Mouse (Mus musculus) MEL (cell line): ENCODE measurements at regions not wholly inside any gene's neighbourhood (a gene's known extent, or its start where the extent isn't known, plus 50 kb on each side); places are given as distances from the start of the nearest gene placed in this dataset.

Experiments used
- DNase-seq: peaks from one replicate; pipeline ENCODE4 v3.0.0; 2011; ENCODE audit warnings: low read depth, low spot score
- H3K27ac ChIP-seq: 2 replicates; pipeline ENCODE4 v1.5.1; 2012; ENCODE audit warnings: low read depth, mild to moderate bottlenecking, control low read depth, low read length, moderate library complexity; ENCODE audit not compliant: control insufficient read depth
- H3K27me3 ChIP-seq, 2 experiments: fragments of 150-350 bp in 1 of 2; sonication (generic) in 1 of 2; 2 replicates each; pipeline ENCODE4 v1.6.1; 2012; ENCODE audit warnings: low read length in 2 of 2, mild to moderate bottlenecking in 2 of 2, improper control_type of control experiment in 1 of 2, moderate library complexity in 1 of 2; ENCODE audit not compliant: insufficient read depth in 2 of 2, control insufficient read depth in 1 of 2
- H3K36me3 ChIP-seq, 2 experiments: 2 replicates each; pipeline ENCODE4 v1.6.1; 2012 to 2014; ENCODE audit warnings: low read length in 2 of 2, improper control_type of control experiment in 1 of 2, inconsistent platforms in 1 of 2, mild to moderate bottlenecking in 1 of 2; ENCODE audit not compliant: insufficient read depth in 2 of 2, control insufficient read depth in 1 of 2
- H3K4me1 ChIP-seq, 2 experiments: fragments of 150-350 bp in 1 of 2; sonication (generic) in 1 of 2; 2 replicates each; pipeline ENCODE4 v1.6.1; 2012; ENCODE audit warnings: low read length in 2 of 2, improper control_type of control experiment in 1 of 2, mild to moderate bottlenecking in 1 of 2; ENCODE audit not compliant: insufficient read depth in 2 of 2, control insufficient read depth in 1 of 2
- H3K4me3 ChIP-seq, 2 experiments: fragments of 150-350 bp in 1 of 2; sonication (generic) in 1 of 2; 2 replicates each; pipeline ENCODE4 v1.5.1; 2012; ENCODE audit warnings: low read depth in 2 of 2, low read length in 2 of 2, mild to moderate bottlenecking in 2 of 2, moderate library complexity in 2 of 2, control low read depth in 1 of 2, improper control_type of control experiment in 1 of 2; ENCODE audit not compliant: control insufficient read depth in 1 of 2, insufficient read depth in 1 of 2
- H3K79me2 ChIP-seq: 2 replicates; pipeline ENCODE4 v1.6.1; 2012; ENCODE audit warnings: mild to moderate bottlenecking, low read length, moderate library complexity; ENCODE audit not compliant: control insufficient read depth, poor library complexity, insufficient read depth
- H3K9ac ChIP-seq: 2 replicates; pipeline ENCODE4 v1.6.1; 2012; ENCODE audit warnings: low read depth, mild to moderate bottlenecking, control low read depth, low read length, moderate library complexity; ENCODE audit not compliant: control insufficient read depth, poor library complexity, severe bottlenecking
- H3K9me3 ChIP-seq: fragments of 150-350 bp; sonication (generic); replicated peaks from 2 replicates; pipeline ENCODE4 v1.6.1; 2012; ENCODE audit warnings: mild to moderate bottlenecking, low read length, improper control_type of control experiment, moderate library complexity; ENCODE audit not compliant: insufficient read depth
- CHD1 ChIP-seq: IDR thresholded peaks from 2 replicates; pipeline ENCODE4 v1.6.1; 2012; ENCODE audit warnings: low read depth, mild to moderate bottlenecking, inconsistent platforms, low read length, improper control_type of control experiment
- CTCF ChIP-seq, 3 experiments: IDR thresholded peaks in 2 of 3; conservative IDR thresholded peaks in 1 of 3; 2 replicates each; pipeline ENCODE4 v1.5.1; 2011 to 2012; ENCODE audit warnings: low read length in 3 of 3, low read depth in 2 of 3, mild to moderate bottlenecking in 2 of 3, improper control_type of control experiment in 1 of 3, inconsistent platforms in 1 of 3, mixed read lengths in 1 of 3, moderate library complexity in 1 of 3; ENCODE audit not compliant: control insufficient read depth in 1 of 3, insufficient read depth in 1 of 3, poor library complexity in 1 of 3, severe bottlenecking in 1 of 3
- E2F4 ChIP-seq: IDR thresholded peaks from 2 replicates; pipeline ENCODE4 v1.6.1; 2011; ENCODE audit warnings: low read depth, low read length, improper control_type of control experiment, borderline replicate concordance
- ELF1 ChIP-seq: IDR thresholded peaks from 2 replicates; pipeline ENCODE4 v1.6.1; 2014; ENCODE audit warnings: low read depth, mild to moderate bottlenecking, inconsistent platforms, low read length, improper control_type of control experiment, moderate library complexity
- EP300 ChIP-seq, 2 experiments: IDR thresholded peaks; 2 replicates each; pipeline ENCODE4 v1.6.1; 2011; ENCODE audit warnings: improper control_type of control experiment in 2 of 2, low read length in 2 of 2, low read depth in 1 of 2, mild to moderate bottlenecking in 1 of 2
- ETS1 ChIP-seq: IDR thresholded peaks from 2 replicates; pipeline ENCODE4 v1.6.1; 2012; ENCODE audit warnings: low read depth, mild to moderate bottlenecking, inconsistent platforms, low read length, improper control_type of control experiment, moderate library complexity
- GABPA ChIP-seq: IDR thresholded peaks from 2 replicates; pipeline ENCODE4 v1.6.1; 2012; ENCODE audit warnings: low read depth, mild to moderate bottlenecking, inconsistent platforms, low read length, improper control_type of control experiment, moderate library complexity
- HCFC1 ChIP-seq: IDR thresholded peaks from 2 replicates; pipeline ENCODE4 v1.6.1; 2012; ENCODE audit warnings: low read depth, mild to moderate bottlenecking, inconsistent platforms, low read length, improper control_type of control experiment, moderate library complexity
- JUND ChIP-seq: IDR thresholded peaks from 2 replicates; pipeline ENCODE4 v1.6.1; 2011; ENCODE audit warnings: low read depth, mild to moderate bottlenecking, improper control_type of control experiment, low read length
- KAT2A ChIP-seq: conservative IDR thresholded peaks from 2 replicates; pipeline ENCODE4 v1.6.1; 2012; ENCODE audit warnings: low read depth, low read length, improper control_type of control experiment, inconsistent platforms
- MAFK ChIP-seq: IDR thresholded peaks from 2 replicates; pipeline ENCODE4 v1.6.1; 2011; ENCODE audit warnings: low read depth, mild to moderate bottlenecking, low read length, improper control_type of control experiment, borderline replicate concordance
- MAZ ChIP-seq: IDR thresholded peaks from 2 replicates; pipeline ENCODE4 v1.6.1; 2012; ENCODE audit warnings: low read depth, mild to moderate bottlenecking, inconsistent platforms, low read length, improper control_type of control experiment
- MEF2A ChIP-seq: IDR thresholded peaks from 2 replicates; pipeline ENCODE4 v1.6.1; 2014; ENCODE audit warnings: low read depth, mild to moderate bottlenecking, inconsistent platforms, low read length, improper control_type of control experiment; ENCODE audit not compliant: poor library complexity, insufficient replicate concordance, severe bottlenecking; ENCODE audit errors: extremely low read depth
- MYB ChIP-seq: IDR thresholded peaks from 2 replicates; pipeline ENCODE4 v1.6.1; 2011; ENCODE audit warnings: mild to moderate bottlenecking, low read depth, low read length, improper control_type of control experiment
- MYC ChIP-seq: IDR thresholded peaks from 2 replicates; pipeline ENCODE4 v1.6.1; 2011; ENCODE audit warnings: low read depth, mild to moderate bottlenecking, low read length, improper control_type of control experiment, moderate library complexity
- NELFE ChIP-seq: IDR thresholded peaks from 2 replicates; pipeline ENCODE4 v1.6.1; 2011; ENCODE audit warnings: low read depth, low read length, improper control_type of control experiment
- NRF1 ChIP-seq: IDR thresholded peaks from 2 replicates; pipeline ENCODE4 v1.6.1; 2014; ENCODE audit warnings: low read depth, mild to moderate bottlenecking, inconsistent platforms, low read length, improper control_type of control experiment, moderate library complexity; ENCODE audit not compliant: poor library complexity, insufficient read depth, severe bottlenecking
- POLR2A ChIP-seq, 2 experiments: IDR thresholded peaks; 2 replicates each; pipeline ENCODE4 v1.6.1; 2011 to 2012; ENCODE audit warnings: low read length in 2 of 2, mild to moderate bottlenecking in 2 of 2, control low read depth in 1 of 2, improper control_type of control experiment in 1 of 2, low read depth in 1 of 2, moderate library complexity in 1 of 2; ENCODE audit not compliant: control insufficient read depth in 1 of 2, insufficient read depth in 1 of 2, poor library complexity in 1 of 2
- POLR2AphosphoS5 ChIP-seq: IDR thresholded peaks from 2 replicates; pipeline ENCODE4 v1.6.1; 2012; ENCODE audit warnings: low read depth, borderline replicate concordance, mild to moderate bottlenecking, inconsistent platforms, low read length, moderate library complexity, mixed read lengths
- SIN3A ChIP-seq: IDR thresholded peaks from 2 replicates; pipeline ENCODE4 v1.6.1; 2012; ENCODE audit warnings: low read length, improper control_type of control experiment, inconsistent platforms
- SMC3 ChIP-seq: IDR thresholded peaks from 2 replicates; pipeline ENCODE4 v1.6.1; 2011; ENCODE audit warnings: low read depth, low read length, improper control_type of control experiment
- TAL1 ChIP-seq: IDR thresholded peaks from 2 replicates; pipeline ENCODE4 v1.6.1; 2012; ENCODE audit warnings: mild to moderate bottlenecking, inconsistent platforms, low read length, moderate library complexity, mixed read lengths
- TBP ChIP-seq: IDR thresholded peaks from 2 replicates; pipeline ENCODE4 v1.8.0; 2011; ENCODE audit warnings: low read depth, low read length, improper control_type of control experiment
- UBTF ChIP-seq: IDR thresholded peaks from 2 replicates; pipeline ENCODE4 v1.6.1; 2012; ENCODE audit warnings: low read depth, mild to moderate bottlenecking, inconsistent platforms, low read length, improper control_type of control experiment, moderate library complexity, borderline replicate concordance; ENCODE audit not compliant: insufficient read depth
- USF1 ChIP-seq: IDR thresholded peaks from 2 replicates; pipeline ENCODE4 v1.6.1; 2014; ENCODE audit warnings: low read depth, mild to moderate bottlenecking, inconsistent platforms, low read length, improper control_type of control experiment, moderate library complexity
- ZMIZ1 ChIP-seq: IDR thresholded peaks from 2 replicates; pipeline ENCODE4 v1.6.1; 2012; ENCODE audit warnings: low read depth, mild to moderate bottlenecking, inconsistent platforms, low read length, improper control_type of control experiment, moderate library complexity

DNA sequence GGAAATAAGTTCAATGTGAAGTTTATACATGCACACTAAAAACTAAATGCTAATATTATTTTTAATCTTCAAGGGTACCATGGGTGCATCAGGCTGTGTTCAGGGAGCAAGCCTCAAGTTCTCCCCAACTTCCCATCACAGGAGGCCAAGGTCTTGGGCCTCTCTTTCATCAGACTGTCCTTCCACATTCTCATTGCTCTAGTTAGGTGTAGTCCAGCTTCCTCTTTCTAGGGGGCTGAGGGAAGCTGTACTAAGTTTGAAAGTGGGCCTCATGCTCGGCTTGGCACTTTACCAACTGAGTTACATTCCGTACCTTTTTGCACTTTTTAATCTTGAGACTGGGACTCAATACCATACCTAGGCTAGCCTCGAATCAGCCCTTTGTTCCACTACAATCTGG, 173.3 kb downstream of the Dhx15 start:
- Histone ChIP-seq H3K27ac (peak overlapping the region; percentile 26), H3K36me3 (peaks cover 0 to 8% of the 10 kb centered on the region in 2 experiments; a peak in 2 of 4 replicates), H3K27me3 (no peaks in the 10 kb centered on the region), H3K9me3 (no peaks in the 10 kb centered on the region), H3K4me1 (peaks cover 2 to 10% of the 10 kb centered on the region in 2 experiments; a peak in 3 of 4 replicates), H3K9ac (peak overlapping the region; percentile 7; the same call in 1 of the 2 replicates), H3K4me3 (no peak overlapping the region), H3K79me2 (no peaks in the 10 kb centered on the region)
- DNase-seq = peak; percentile 83
- TF ChIP-seq TAL1 (no peak), E2F4 (no peak), ZMIZ1 (no peak), EP300 (IDR thresholded peaks at IDR 0.05; ENCODE audit: low read depth in 1 of 2, low read length in 2 of 2) (peak; percentile 11 to 30; a peak in 2 of 4 replicates), ETS1 (no peak), GABPA (no peak), MAFK (no peak), SMC3 (no peak), UBTF (no peak), NRF1 (no peak), MAZ (0 out of 2 replicates have a peak, but pooled peaks have one; percentile 28)

DNA sequence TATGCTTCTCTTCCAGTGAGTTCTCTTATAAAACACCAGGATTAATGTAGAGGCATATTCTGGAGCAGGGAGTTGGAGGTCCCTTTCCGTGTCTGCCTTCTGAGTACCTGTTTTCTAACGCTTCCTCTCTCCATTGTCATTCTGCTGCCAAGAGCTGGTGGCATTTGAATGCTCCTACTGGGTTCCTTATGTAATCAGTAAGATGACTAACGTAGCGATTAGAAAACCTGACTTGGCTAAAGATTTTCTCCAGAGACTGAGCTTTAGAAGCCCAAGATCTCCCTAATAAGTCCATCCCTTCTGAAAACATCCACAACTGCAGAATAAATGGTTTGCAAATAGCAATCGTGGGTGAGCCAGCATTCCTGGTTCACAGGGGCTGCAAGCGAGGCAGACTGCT, 174.5 kb downstream of the Dhx15 start:
- no peak for TF ChIP-seq SIN3A
- TF ChIP-seq EP300 (IDR thresholded peaks at IDR 0.05; ENCODE audit: low read depth in 1 of 2, low read length in 2 of 2) = no peak
- TF ChIP-seq MYB = no peak
- TF ChIP-seq POLR2AphosphoS5 = no peak
- no peak for TF ChIP-seq TBP
- no peak for TF ChIP-seq CTCF (IDR thresholded peaks at IDR 0.05 in 2 of 3, conservative IDR thresholded peaks at IDR 0.05 in 1 of 3; ENCODE audit: control insufficient read depth in 1 of 3, insufficient read depth in 1 of 3, low read depth in 2 of 3, low read length in 3 of 3, poor library complexity in 1 of 3, severe bottlenecking in 1 of 3)
- TF ChIP-seq HCFC1 = no peak
- TF ChIP-seq ZMIZ1 = no peak
- no peak for TF ChIP-seq CHD1
- no peak for TF ChIP-seq MEF2A
- TF ChIP-seq NELFE = no peak
- no peak for TF ChIP-seq ETS1
- no peak for TF ChIP-seq POLR2A (IDR thresholded peaks at IDR 0.05; ENCODE audit: control insufficient read depth in 1 of 2, insufficient read depth in 1 of 2, low read depth in 1 of 2, low read length in 2 of 2, poor library complexity in 1 of 2)
- no peak for TF ChIP-seq ELF1
- no peak for TF ChIP-seq KAT2A
- no peak for TF ChIP-seq MYC
- no peak for TF ChIP-seq MAFK
- TF ChIP-seq JUND = no peak
- no peak for TF ChIP-seq USF1
- DNase-seq = no peak
- no peak overlapping the region for H3K27ac ChIP-seq

More for the DNA sequence above, 174.5 kb downstream of the Dhx15 start:
- Histone ChIP-seq H3K9me3 (no peaks in the 10 kb centered on the region), H3K79me2 (no peaks in the 10 kb centered on the region), H3K36me3 (peaks cover 0 to 8% of the 10 kb centered on the region in 2 experiments; a peak in 2 of 4 replicates), H3K4me1 (peaks cover 2 to 10% of the 10 kb centered on the region in 2 experiments; a peak in 3 of 4 replicates), H3K27me3 (no peaks in the 10 kb centered on the region), H3K9ac (no peak overlapping the region), H3K4me3 (no peak overlapping the region)
